Mouse (Mus musculus): ENCODE measurements around the gene Nav1.

The Nav1 gene

DNA sequence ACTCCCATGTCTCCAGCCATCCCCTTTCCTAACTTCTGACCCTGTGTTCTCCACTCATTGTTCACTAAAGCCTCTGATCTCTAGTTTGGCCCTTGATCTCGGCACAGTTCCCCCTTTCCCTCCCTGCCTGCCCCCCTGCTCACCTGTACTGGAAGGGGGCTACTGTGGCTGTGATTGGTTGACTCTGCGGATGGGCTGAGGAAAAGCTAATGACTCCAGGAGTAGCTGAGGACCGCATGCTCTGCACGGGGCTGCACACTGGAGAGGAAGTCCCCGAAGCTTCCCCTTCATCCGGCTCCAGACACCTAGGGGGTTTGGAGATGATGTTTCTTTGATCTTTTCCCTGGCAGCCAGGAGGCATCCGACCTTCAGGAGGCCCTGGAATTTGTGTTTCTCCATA is at the start of gene Nav1:
Gene Nav1, minus strand, starts transcription at position 277 of the 400 bp plus-strand sequence.
- no peak for DNase-seq (ENCODE audit: extremely low read depth, low read depth, low spot score)

DNA sequence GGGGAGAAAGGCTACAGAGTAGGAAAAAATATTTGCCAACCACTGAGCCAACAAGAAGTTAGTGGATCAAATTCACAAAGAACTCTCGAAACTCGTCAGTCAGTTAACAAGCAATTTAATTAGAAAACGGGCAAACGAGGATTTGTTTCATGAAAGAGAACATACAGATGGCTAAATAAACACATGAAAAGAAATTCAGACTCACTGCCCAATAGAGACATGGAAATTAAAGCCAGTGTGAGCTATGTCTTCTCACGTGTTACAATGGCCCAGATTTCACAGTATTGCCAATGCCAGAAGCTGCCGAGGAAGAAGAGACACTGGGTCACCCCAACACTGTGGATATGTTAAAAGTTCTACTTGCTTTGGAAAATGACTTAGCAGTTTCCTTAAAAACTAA is 46.8 kb upstream of the Nav1 start:
- no peak for DNase-seq (ENCODE audit: extremely low read depth, low read depth, low spot score)

DNA sequence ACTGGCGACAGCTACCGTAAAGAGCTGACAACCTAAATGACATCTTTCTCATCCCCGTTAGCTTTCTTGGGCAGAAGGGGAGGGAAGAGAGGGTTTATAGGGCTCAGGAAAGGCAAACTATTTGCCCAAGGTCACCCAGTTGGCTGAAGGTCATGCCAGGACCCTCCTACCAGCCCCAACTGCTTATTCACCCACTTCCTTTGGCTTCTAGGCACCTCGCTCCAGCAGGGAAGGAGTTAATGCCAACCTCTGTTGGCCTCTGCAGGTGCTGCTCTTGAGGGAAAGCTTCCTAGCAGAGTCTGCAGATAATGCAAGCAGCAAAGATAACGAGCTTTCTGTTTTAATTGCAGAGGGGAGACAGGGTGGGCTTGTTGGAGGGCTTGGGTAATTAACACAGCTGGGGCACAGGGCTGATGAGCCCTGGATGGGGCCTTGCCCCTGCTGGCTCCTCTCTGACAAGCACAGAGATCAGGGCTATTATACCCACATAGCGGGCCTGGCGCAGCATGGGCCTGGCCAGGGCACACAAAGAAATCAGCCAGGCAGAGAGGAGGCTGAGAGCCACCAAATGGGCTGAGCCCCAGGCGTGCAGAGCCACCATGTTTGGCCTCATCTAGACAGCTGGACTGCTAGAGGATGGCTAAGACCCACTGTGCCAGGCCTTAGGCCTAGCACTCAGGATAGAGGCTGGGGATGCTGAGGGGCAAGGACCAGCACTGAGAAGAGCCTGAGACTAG is 38.5 kb upstream of the Nav1 start:
- no peak for DNase-seq (ENCODE audit: extremely low read depth, low read depth, low spot score)

DNA sequence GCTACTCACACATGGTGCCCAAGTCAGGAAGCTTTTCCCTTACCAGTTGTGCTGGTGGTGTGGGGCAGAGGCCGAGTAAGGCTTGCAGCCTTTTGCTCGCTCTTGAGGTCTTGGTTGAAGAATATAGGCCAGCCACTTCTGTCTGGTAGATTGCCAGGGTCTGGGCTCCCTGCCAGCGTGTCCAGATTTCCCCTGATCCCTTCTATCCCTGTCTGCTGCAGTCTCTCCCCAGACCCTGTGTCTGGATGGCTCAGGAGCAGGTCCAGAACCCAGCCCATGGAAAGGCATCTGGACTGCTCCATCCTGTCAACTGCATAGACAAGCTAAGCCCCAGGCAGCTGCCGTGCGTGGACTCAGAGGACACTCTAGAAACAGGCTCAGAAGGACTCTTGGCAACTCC is 37.0 kb upstream of the Nav1 start:
- DNase-seq (ENCODE audit: extremely low read depth, low read depth, low spot score) = no peak

DNA sequence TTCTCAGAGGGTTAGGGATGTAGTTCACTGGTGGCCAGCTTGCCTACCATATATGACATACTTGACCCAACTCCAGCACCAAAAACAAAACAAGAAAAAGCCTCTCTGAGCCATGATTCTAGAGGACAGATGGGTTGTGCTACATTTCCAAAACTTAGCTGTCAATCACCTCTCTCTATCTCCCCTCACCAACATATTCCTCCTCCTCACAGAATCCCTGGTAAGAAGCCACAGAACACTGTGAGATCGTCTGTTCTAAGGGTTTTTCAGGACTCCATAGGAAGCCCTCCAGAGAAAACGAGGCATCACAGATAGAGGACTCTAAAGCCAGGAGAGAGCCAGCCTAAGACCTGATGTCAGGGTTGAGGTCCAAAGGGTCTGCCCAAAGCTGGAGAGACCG is 36.6 kb upstream of the Nav1 start:
- DNase-seq (ENCODE audit: extremely low read depth, low read depth, low spot score) = no peak

DNA sequence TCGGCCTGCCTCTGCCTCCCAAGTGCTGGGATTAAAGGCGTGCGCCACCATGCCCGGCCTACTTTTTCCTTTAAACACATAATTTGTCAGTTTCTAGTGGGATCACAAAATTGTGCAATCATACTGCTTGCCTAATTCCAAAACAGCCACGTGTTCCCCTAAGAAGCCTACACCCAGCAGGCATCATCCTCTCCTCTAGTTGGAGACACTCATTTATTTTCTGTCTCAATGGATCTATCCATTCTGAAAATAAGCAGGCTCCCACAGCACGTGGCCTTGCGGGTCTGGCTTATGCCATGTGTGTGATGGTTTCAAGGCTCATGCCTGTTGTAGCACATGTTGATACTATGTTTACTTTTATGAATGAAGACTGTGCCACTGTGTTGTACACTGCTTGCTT is 32.8 kb upstream of the Nav1 start:
- DNase-seq (ENCODE audit: extremely low read depth, low read depth, low spot score) = no peak

DNA sequence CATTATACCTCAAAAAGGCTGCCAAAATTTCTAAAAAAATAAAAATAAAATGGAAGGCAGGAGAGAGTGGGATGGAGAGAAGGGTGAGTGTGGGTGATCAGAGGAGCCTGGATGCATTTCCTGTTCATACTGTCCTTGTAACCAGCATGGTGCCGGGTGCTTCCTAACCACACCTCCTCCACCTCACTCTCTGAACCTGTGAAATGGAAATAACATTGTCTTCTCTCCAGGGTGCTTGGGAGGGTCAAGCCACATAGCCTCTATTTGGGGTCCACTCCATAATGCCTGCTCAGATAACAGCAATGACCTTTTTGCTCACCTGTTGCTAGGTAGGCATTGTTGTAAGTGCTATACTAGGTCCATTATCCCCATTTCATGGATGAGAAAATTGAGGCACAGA is 32.0 kb upstream of the Nav1 start:
- no peak for DNase-seq (ENCODE audit: extremely low read depth, low read depth, low spot score)

DNA sequence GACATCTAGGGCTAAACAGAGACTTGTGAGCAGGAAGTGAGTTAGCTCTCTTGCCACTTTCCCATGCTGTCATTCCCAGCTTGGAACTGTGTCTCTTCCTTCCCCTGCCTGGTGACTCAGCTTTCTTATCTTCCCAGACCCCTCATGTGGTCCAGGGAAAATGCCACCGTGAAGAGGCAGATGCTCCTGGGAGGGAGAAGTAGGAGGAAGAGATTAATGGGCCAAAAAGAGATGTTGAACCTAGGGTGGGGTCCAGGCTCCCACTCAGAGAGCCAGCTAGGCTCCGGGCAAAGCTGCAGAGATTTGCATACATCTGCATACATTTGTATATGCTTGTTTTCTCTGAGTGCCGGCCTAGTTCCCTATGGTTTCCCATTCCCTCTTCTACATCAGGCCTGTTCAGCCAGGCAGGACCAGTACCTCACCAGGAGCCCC is 30.5 kb upstream of the Nav1 start:
- DNase-seq (ENCODE audit: extremely low read depth, low read depth, low spot score) = no peak

DNA sequence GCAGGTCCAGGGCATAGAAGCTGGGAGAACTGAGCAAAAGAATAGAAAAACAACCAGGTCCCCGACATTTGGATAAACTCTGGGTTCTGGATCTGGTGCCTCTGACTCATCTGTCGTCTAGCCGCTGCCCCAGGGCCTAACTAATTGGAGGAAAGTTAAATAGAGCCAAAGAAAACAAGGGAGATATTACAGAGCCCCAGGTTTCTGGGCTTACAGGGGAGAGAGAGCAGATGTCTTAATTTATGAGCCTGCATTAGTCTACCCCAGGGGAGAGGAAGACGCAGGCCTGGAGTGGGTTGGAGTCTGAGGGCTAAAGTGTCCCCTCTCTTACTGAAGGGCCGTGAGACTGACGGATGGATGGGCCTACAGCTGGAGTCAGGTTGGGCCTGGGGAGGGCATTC is 29.0 kb upstream of the Nav1 start:
- no peak for DNase-seq (ENCODE audit: extremely low read depth, low read depth, low spot score)

DNA sequence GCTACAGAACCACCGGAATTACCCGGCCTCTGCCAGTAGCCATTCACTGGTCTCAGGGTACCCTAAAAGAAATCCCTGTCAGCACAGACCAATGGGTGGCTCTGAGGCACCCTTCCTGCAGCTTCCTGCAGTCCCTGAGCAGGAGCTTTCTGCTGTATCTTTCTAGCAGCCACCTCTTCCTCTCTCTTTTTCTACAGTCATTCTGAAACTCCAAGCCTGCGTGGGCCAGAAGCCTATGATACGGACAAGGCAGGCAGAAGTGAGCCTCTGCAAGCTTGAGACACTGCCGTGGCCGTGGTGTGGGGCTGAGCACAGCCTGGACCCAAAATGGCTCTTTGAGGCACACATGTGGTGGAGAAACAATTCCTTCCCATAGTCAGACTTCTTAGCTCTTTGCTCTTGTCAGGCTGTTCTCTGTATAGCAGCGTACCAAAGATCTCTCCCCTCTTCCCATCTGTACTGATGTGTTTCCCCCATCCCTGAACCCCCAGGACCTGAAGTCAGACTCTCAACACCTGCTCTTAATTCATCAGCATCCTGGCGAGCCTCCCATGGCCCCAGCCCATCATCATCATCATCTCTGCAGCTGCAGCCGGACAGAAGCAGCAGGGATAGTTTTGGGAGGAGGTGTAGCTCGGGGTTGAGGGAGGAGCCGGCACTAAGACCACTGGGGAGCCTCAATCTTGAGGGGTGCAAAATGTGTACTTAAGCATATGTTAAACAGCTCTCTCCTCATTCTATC is 28.4 kb upstream of the Nav1 start:
- DNase-seq (ENCODE audit: extremely low read depth, low read depth, low spot score) = no peak

DNA sequence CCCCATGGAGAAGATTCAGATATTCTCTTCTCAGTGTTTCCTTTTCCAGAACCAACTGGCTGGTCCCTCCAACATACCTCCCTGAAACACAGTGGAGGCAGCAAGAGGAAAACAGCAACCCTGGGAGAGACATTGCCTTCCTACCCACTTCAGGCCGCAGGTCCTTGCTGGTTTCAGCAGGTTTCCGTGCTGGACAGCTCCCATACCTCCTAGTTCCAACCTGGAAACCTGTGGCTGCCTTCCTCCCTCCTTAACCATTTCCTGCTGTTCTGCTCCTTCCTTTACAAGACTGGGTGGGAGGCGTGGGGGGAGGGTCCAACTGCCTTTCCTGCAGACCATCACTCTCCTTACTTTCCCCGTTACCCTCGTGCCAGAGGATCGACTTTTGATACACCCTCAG is 27.7 kb upstream of the Nav1 start:
- DNase-seq (ENCODE audit: extremely low read depth, low read depth, low spot score) = no peak

DNA sequence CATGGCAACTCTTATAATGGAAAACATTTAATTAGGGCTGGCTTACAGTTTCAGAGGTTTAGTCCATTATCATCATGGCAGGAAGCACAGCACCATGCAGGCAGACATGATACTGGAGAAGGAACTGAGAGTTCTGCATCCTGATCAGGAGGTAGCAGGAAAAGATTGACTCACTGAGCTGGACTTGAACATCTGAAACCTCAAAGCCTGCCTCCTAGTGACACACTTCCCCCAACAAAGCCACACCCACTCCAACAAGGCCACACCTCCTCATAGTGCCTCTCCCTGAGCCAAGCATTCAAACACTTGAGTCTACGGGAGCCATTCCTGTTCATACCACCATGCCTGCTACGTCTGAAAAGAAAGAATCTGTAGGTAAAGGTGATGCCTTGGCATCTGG is 26.8 kb upstream of the Nav1 start:
- no peak for DNase-seq (ENCODE audit: extremely low read depth, low read depth, low spot score)

DNA sequence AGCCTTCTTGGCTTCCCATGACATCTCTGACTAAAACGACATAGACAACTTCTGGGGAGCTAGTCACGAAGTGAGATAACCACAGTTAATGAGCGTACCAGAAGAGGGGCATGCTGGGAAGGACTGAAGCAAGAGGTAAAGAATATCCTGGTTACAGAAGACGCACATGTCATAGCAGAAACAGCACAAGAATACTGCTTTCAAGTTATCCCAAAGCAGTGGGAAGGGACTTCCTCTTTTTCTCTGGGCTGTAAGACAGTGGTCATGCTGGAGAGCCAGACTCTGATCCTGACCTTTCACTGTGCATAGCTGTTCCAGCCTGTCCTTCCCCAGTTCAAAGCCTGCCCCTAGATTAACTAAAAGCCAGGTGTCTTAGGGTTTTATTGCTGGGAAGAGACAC is 26.4 kb upstream of the Nav1 start:
- no peak for DNase-seq (ENCODE audit: extremely low read depth, low read depth, low spot score)

DNA sequence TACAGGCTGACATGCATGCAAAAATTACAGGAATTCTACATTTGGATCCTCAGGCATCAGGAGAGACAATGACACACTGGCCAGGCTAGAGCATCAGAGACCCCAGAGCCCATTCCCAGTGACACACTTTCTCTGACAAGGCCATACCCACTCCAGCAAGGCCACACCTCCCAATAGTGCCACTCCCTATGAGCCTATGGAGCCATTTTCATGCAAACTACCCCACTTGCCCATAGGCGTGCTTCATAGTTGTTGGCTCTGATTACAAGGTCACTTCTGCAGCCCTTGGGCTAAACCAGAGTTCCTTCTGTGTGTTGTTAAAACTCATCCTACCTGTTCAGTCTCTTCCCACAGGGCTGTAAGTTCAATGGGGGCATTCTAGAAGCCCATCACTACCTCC is 25.1 kb upstream of the Nav1 start:
- DNase-seq (ENCODE audit: extremely low read depth, low read depth, low spot score) = no peak

DNA sequence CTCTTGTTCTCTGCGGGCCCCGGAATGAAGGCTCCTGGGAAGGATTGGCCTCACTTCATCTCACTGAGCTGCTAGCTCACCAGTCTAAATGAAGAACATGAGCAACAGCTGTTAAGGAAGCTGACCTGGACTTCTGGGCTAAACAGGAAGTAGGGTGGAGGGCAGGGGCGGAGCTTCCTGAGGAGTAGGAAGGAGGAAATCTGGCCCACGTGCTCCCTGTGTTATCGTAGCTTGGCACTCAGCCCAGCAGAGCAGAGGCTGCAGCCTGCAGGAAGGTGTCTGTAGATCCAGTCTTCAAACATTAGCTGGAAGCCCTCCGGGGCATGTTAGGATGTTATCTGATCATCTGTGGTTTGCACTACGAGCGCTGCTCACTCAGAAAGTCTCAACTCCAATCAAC is 24.4 kb upstream of the Nav1 start:
- no peak for DNase-seq (ENCODE audit: extremely low read depth, low read depth, low spot score)

DNA sequence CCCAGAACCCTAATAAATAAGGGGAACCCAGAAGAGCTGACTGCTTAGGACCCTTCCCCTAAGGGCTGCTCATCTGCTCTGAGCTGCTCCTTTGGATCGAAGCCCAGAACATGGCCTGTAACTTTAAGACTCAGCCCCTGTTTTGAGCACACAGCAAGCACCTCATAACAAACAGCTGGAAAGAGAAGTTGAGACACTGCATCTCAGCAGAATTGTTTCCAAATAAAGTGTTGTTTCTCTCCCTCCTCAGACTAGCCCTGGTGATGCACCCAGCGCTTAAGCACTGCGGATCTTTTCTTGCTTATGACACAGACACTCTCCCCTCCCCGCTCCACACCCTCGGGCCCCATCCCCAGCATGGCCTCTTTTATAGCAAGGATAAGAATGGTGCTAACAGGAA is 22.8 kb upstream of the Nav1 start:
- DNase-seq (ENCODE audit: extremely low read depth, low read depth, low spot score) = no peak

DNA sequence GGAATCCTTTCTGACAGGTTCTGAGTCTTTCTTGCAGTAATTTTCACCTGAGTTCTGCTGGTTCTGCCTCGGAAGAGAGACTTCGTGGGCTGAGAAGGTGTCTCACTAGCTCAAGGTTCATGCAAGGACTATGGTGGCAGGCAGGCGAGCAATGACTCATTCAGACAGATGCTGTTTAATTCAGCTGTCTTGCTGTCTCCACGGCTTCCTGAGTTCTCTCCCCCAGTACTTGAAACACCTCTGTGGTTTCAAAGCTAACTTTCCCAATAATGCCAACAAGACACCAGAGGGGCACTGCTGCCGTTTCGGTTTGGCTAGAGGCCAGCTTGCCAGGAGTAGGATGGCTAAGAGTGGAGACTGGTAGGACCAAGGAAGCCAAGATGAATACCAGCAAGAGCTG is 19.1 kb upstream of the Nav1 start:
- DNase-seq (ENCODE audit: extremely low read depth, low read depth, low spot score) = no peak

DNA sequence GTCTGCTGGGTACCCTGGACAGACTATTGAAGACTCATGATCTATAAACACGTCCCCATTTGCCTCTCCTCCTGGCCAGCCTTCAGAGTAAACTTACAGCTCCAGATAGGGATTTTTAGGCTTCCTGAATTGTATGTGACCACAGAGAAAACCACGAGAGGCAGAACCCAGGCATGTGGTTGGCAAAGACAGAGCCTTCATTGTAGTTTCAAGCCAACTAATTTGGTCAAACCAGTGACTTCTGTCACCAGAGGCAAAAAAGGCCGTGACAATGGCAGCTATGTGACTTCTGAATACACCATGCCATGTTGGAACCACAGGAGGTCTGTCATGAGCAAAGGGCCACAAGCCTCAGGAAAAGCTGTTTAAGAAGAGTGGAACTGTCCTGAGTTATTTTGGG is 18.6 kb upstream of the Nav1 start:
- DNase-seq (ENCODE audit: extremely low read depth, low read depth, low spot score) = no peak

DNA sequence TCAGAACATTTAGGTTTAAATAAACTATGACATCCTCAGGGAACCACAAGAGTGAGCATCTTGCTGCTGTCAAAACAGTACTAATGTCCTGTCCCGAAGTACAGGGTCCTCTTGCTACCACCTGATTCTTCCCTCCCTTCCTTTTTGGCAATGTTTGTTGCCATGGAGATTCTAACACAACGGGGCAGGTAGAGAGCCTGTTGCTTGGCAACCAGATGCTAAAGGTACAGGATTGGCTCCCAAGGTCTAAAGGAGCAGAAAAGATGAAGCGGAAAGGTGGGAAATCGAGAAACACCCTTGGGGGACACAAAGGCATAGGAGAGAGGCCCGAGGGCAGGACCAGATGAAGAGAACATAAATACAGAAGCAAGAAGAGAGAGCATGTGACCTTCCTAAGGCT is 17.6 kb upstream of the Nav1 start:
- DNase-seq (ENCODE audit: extremely low read depth, low read depth, low spot score) = no peak

DNA sequence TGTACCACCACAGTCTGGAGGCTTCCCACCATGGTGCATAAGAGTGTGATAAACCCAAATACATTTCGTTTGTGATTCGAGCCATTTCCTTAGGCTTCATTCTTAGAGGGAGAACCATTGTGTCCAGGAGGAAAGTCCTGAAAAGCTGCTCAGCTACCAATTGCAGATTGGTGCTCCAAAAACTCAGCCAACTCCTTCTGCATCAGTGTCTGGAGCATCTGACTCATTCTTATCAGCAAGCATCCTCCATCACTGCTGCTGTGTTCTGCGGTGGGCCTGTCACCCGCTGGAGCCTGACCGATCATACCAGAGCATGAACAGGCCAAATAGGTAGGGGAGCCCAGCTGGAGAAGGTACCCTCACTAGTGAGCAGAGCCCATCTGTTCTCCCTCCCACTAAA is 16.0 kb upstream of the Nav1 start:
- no peak for DNase-seq (ENCODE audit: extremely low read depth, low read depth, low spot score)

DNA sequence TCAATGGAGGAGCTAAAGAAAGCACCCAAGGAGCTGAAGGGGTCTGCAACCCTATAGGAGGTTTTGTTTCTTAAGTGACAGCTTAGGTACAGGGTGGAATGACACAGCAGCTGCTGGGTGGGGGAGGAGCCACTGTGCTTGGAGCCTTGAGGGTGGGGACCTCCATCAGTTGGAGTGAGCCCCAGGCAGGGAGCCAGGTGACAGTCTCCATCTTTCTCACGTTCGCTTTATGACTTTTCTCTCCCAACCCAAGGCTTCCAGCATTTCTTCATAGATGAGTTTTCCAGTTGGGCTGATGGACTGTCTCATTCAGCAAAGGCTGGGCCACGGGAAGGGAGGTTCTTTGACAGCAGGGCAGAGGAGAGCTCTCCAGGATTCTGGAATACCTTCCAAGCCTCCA is 14.2 kb upstream of the Nav1 start:
- DNase-seq (ENCODE audit: extremely low read depth, low read depth, low spot score) = no peak

DNA sequence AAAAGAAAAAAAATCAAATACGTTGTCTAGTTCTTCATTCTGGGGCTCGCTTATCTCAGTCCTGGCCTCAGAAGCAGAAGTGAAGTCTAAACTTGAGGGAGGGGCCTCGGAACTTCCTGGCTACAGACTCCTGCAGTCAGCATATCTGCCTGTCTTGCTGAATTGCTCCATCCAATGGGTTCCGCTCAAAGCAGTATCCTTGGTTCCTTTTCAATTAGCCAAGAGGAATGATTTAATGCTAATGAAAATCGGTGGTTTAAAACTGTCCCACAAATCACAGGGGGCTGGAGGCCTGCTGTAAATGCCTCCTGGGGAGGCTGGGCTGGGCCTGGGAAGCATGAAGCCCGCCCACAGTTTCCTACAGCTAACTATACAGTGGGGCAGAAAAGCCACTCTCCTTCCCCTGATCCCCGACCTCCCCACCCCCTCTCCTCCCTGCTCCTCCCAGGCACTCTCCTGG is 12.9 kb upstream of the Nav1 start:
- no peak for DNase-seq (ENCODE audit: extremely low read depth, low read depth, low spot score)

DNA sequence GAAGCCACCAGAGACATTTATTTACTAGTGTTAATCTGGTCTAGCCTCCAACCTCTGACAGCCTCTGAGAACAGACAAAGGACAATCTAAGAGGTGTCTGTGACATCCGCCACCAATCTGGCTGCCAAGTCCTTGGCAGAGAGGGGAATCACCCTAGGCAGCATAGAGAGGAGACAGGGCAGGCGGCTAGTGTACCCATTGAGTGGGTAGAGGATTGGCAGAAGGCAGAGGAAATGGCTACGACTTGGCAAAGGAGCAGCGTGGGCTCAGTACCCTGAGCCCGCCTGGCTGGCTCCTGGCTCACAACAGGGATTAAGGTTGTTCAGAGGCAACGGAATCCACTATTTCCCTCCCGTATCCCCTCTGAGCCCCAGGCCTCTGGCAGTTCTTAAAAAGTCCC is 12.0 kb upstream of the Nav1 start:
- no peak for DNase-seq (ENCODE audit: extremely low read depth, low read depth, low spot score)

Data from fat pad, adult 2 months (tissue).